Mouse (Mus musculus) MEL (cell line): ENCODE measurements around the gene Ngrn. TPM values are rescaled to one million over a fixed set of nuclear protein-coding genes. Genes with fewer than 3 reads are reported as not detected.
A peak's percentile ranks its signal among the peaks of the same experiment; 100 is the strongest.

Experiments
- DNase-seq: peaks from one replicate; pipeline ENCODE4 v3.0.0; 2011; ENCODE audit warnings: low read depth, low spot score
- H3K27ac ChIP-seq: 2 replicates; pipeline ENCODE4 v1.5.1; 2012; ENCODE audit warnings: low read depth, mild to moderate bottlenecking, control low read depth, low read length, moderate library complexity; ENCODE audit not compliant: control insufficient read depth
- H3K27me3 ChIP-seq, 2 experiments: fragments of 150-350 bp in 1 of 2; sonication (generic) in 1 of 2; 2 replicates each; pipeline ENCODE4 v1.6.1; 2012; ENCODE audit warnings: low read length in 2 of 2, mild to moderate bottlenecking in 2 of 2, improper control_type of control experiment in 1 of 2, moderate library complexity in 1 of 2; ENCODE audit not compliant: insufficient read depth in 2 of 2, control insufficient read depth in 1 of 2
- H3K36me3 ChIP-seq, 2 experiments: 2 replicates each; pipeline ENCODE4 v1.6.1; 2012 to 2014; ENCODE audit warnings: low read length in 2 of 2, improper control_type of control experiment in 1 of 2, inconsistent platforms in 1 of 2, mild to moderate bottlenecking in 1 of 2; ENCODE audit not compliant: insufficient read depth in 2 of 2, control insufficient read depth in 1 of 2
- H3K4me1 ChIP-seq, 2 experiments: fragments of 150-350 bp in 1 of 2; sonication (generic) in 1 of 2; 2 replicates each; pipeline ENCODE4 v1.6.1; 2012; ENCODE audit warnings: low read length in 2 of 2, improper control_type of control experiment in 1 of 2, mild to moderate bottlenecking in 1 of 2; ENCODE audit not compliant: insufficient read depth in 2 of 2, control insufficient read depth in 1 of 2
- H3K4me3 ChIP-seq, 2 experiments: fragments of 150-350 bp in 1 of 2; sonication (generic) in 1 of 2; 2 replicates each; pipeline ENCODE4 v1.5.1; 2012; ENCODE audit warnings: low read depth in 2 of 2, low read length in 2 of 2, mild to moderate bottlenecking in 2 of 2, moderate library complexity in 2 of 2, control low read depth in 1 of 2, improper control_type of control experiment in 1 of 2; ENCODE audit not compliant: control insufficient read depth in 1 of 2, insufficient read depth in 1 of 2
- H3K79me2 ChIP-seq: 2 replicates; pipeline ENCODE4 v1.6.1; 2012; ENCODE audit warnings: mild to moderate bottlenecking, low read length, moderate library complexity; ENCODE audit not compliant: control insufficient read depth, poor library complexity, insufficient read depth
- H3K9ac ChIP-seq: 2 replicates; pipeline ENCODE4 v1.6.1; 2012; ENCODE audit warnings: low read depth, mild to moderate bottlenecking, control low read depth, low read length, moderate library complexity; ENCODE audit not compliant: control insufficient read depth, poor library complexity, severe bottlenecking
- H3K9me3 ChIP-seq: fragments of 150-350 bp; sonication (generic); replicated peaks from 2 replicates; pipeline ENCODE4 v1.6.1; 2012; ENCODE audit warnings: mild to moderate bottlenecking, low read length, improper control_type of control experiment, moderate library complexity; ENCODE audit not compliant: insufficient read depth
- BHLHE40 ChIP-seq: IDR thresholded peaks from 2 replicates; pipeline ENCODE4 v1.6.1; 2012; ENCODE audit warnings: low read depth, mild to moderate bottlenecking, inconsistent platforms, low read length, improper control_type of control experiment, borderline replicate concordance
- CHD1 ChIP-seq: IDR thresholded peaks from 2 replicates; pipeline ENCODE4 v1.6.1; 2012; ENCODE audit warnings: low read depth, mild to moderate bottlenecking, inconsistent platforms, low read length, improper control_type of control experiment
- CHD2 ChIP-seq: IDR thresholded peaks from 2 replicates; pipeline ENCODE4 v1.6.1; 2011; ENCODE audit warnings: low read length, improper control_type of control experiment
- CTCF ChIP-seq, 3 experiments: IDR thresholded peaks in 2 of 3; conservative IDR thresholded peaks in 1 of 3; 2 replicates each; pipeline ENCODE4 v1.5.1; 2011 to 2012; ENCODE audit warnings: low read length in 3 of 3, low read depth in 2 of 3, mild to moderate bottlenecking in 2 of 3, improper control_type of control experiment in 1 of 3, inconsistent platforms in 1 of 3, mixed read lengths in 1 of 3, moderate library complexity in 1 of 3; ENCODE audit not compliant: control insufficient read depth in 1 of 3, insufficient read depth in 1 of 3, poor library complexity in 1 of 3, severe bottlenecking in 1 of 3
- E2F4 ChIP-seq: IDR thresholded peaks from 2 replicates; pipeline ENCODE4 v1.6.1; 2011; ENCODE audit warnings: low read depth, low read length, improper control_type of control experiment, borderline replicate concordance
- ELF1 ChIP-seq: IDR thresholded peaks from 2 replicates; pipeline ENCODE4 v1.6.1; 2014; ENCODE audit warnings: low read depth, mild to moderate bottlenecking, inconsistent platforms, low read length, improper control_type of control experiment, moderate library complexity
- EP300 ChIP-seq, 2 experiments: IDR thresholded peaks; 2 replicates each; pipeline ENCODE4 v1.6.1; 2011; ENCODE audit warnings: improper control_type of control experiment in 2 of 2, low read length in 2 of 2, low read depth in 1 of 2, mild to moderate bottlenecking in 1 of 2
- ETS1 ChIP-seq: IDR thresholded peaks from 2 replicates; pipeline ENCODE4 v1.6.1; 2012; ENCODE audit warnings: low read depth, mild to moderate bottlenecking, inconsistent platforms, low read length, improper control_type of control experiment, moderate library complexity
- GABPA ChIP-seq: IDR thresholded peaks from 2 replicates; pipeline ENCODE4 v1.6.1; 2012; ENCODE audit warnings: low read depth, mild to moderate bottlenecking, inconsistent platforms, low read length, improper control_type of control experiment, moderate library complexity
- GATA1 ChIP-seq: IDR thresholded peaks from 2 replicates; pipeline ENCODE4 v1.6.1; 2011; ENCODE audit warnings: low read depth, low read length, improper control_type of control experiment
- HCFC1 ChIP-seq: IDR thresholded peaks from 2 replicates; pipeline ENCODE4 v1.6.1; 2012; ENCODE audit warnings: low read depth, mild to moderate bottlenecking, inconsistent platforms, low read length, improper control_type of control experiment, moderate library complexity
- KAT2A ChIP-seq: conservative IDR thresholded peaks from 2 replicates; pipeline ENCODE4 v1.6.1; 2012; ENCODE audit warnings: low read depth, low read length, improper control_type of control experiment, inconsistent platforms
- MAX ChIP-seq: IDR thresholded peaks from 2 replicates; pipeline ENCODE4 v1.6.1; 2011; ENCODE audit warnings: low read length, improper control_type of control experiment
- MAZ ChIP-seq: IDR thresholded peaks from 2 replicates; pipeline ENCODE4 v1.6.1; 2012; ENCODE audit warnings: low read depth, mild to moderate bottlenecking, inconsistent platforms, low read length, improper control_type of control experiment
- MEF2A ChIP-seq: IDR thresholded peaks from 2 replicates; pipeline ENCODE4 v1.6.1; 2014; ENCODE audit warnings: low read depth, mild to moderate bottlenecking, inconsistent platforms, low read length, improper control_type of control experiment; ENCODE audit not compliant: poor library complexity, insufficient replicate concordance, severe bottlenecking; ENCODE audit errors: extremely low read depth
- MXI1 ChIP-seq: IDR thresholded peaks from 2 replicates; pipeline ENCODE4 v1.6.1; 2011; ENCODE audit warnings: mild to moderate bottlenecking, low read depth, low read length, improper control_type of control experiment
- MYB ChIP-seq: IDR thresholded peaks from 2 replicates; pipeline ENCODE4 v1.6.1; 2011; ENCODE audit warnings: mild to moderate bottlenecking, low read depth, low read length, improper control_type of control experiment
- MYC ChIP-seq: IDR thresholded peaks from 2 replicates; pipeline ENCODE4 v1.6.1; 2011; ENCODE audit warnings: low read depth, mild to moderate bottlenecking, low read length, improper control_type of control experiment, moderate library complexity
- NELFE ChIP-seq: IDR thresholded peaks from 2 replicates; pipeline ENCODE4 v1.6.1; 2011; ENCODE audit warnings: low read depth, low read length, improper control_type of control experiment
- NRF1 ChIP-seq: IDR thresholded peaks from 2 replicates; pipeline ENCODE4 v1.6.1; 2014; ENCODE audit warnings: low read depth, mild to moderate bottlenecking, inconsistent platforms, low read length, improper control_type of control experiment, moderate library complexity; ENCODE audit not compliant: poor library complexity, insufficient read depth, severe bottlenecking
- POLR2A ChIP-seq, 2 experiments: IDR thresholded peaks; 2 replicates each; pipeline ENCODE4 v1.6.1; 2011 to 2012; ENCODE audit warnings: low read length in 2 of 2, mild to moderate bottlenecking in 2 of 2, control low read depth in 1 of 2, improper control_type of control experiment in 1 of 2, low read depth in 1 of 2, moderate library complexity in 1 of 2; ENCODE audit not compliant: control insufficient read depth in 1 of 2, insufficient read depth in 1 of 2, poor library complexity in 1 of 2
- POLR2AphosphoS5 ChIP-seq: IDR thresholded peaks from 2 replicates; pipeline ENCODE4 v1.6.1; 2012; ENCODE audit warnings: low read depth, borderline replicate concordance, mild to moderate bottlenecking, inconsistent platforms, low read length, moderate library complexity, mixed read lengths
- RCOR1 ChIP-seq: IDR thresholded peaks from 2 replicates; pipeline ENCODE4 v1.6.1; 2012; ENCODE audit warnings: low read depth, mild to moderate bottlenecking, inconsistent platforms, low read length, improper control_type of control experiment
- SIN3A ChIP-seq: IDR thresholded peaks from 2 replicates; pipeline ENCODE4 v1.6.1; 2012; ENCODE audit warnings: low read length, improper control_type of control experiment, inconsistent platforms
- SMC3 ChIP-seq: IDR thresholded peaks from 2 replicates; pipeline ENCODE4 v1.6.1; 2011; ENCODE audit warnings: low read depth, low read length, improper control_type of control experiment
- TAL1 ChIP-seq: IDR thresholded peaks from 2 replicates; pipeline ENCODE4 v1.6.1; 2012; ENCODE audit warnings: mild to moderate bottlenecking, inconsistent platforms, low read length, moderate library complexity, mixed read lengths
- TBP ChIP-seq: IDR thresholded peaks from 2 replicates; pipeline ENCODE4 v1.8.0; 2011; ENCODE audit warnings: low read depth, low read length, improper control_type of control experiment
- TCF12 ChIP-seq: IDR thresholded peaks from 2 replicates; pipeline ENCODE4 v1.6.1; 2014; ENCODE audit warnings: low read depth, mild to moderate bottlenecking, inconsistent platforms, low read length, improper control_type of control experiment, moderate library complexity
- UBTF ChIP-seq: IDR thresholded peaks from 2 replicates; pipeline ENCODE4 v1.6.1; 2012; ENCODE audit warnings: low read depth, mild to moderate bottlenecking, inconsistent platforms, low read length, improper control_type of control experiment, moderate library complexity, borderline replicate concordance; ENCODE audit not compliant: insufficient read depth
- USF1 ChIP-seq: IDR thresholded peaks from 2 replicates; pipeline ENCODE4 v1.6.1; 2014; ENCODE audit warnings: low read depth, mild to moderate bottlenecking, inconsistent platforms, low read length, improper control_type of control experiment, moderate library complexity
- USF2 ChIP-seq, 2 experiments: IDR thresholded peaks; 2 replicates each; pipeline ENCODE4 v1.6.1; 2011 to 2012; ENCODE audit warnings: improper control_type of control experiment in 2 of 2, low read length in 2 of 2, borderline replicate concordance in 1 of 2, inconsistent platforms in 1 of 2, low read depth in 1 of 2, mild to moderate bottlenecking in 1 of 2; ENCODE audit not compliant: insufficient read depth in 1 of 2
- ZC3H11A ChIP-seq: IDR thresholded peaks from 2 replicates; pipeline ENCODE4 v1.6.1; 2012; ENCODE audit warnings: low read depth, mild to moderate bottlenecking, inconsistent platforms, low read length, improper control_type of control experiment
- ZMIZ1 ChIP-seq: IDR thresholded peaks from 2 replicates; pipeline ENCODE4 v1.6.1; 2012; ENCODE audit warnings: low read depth, mild to moderate bottlenecking, inconsistent platforms, low read length, improper control_type of control experiment, moderate library complexity
- ZNF384 ChIP-seq: IDR thresholded peaks from 2 replicates; pipeline ENCODE4 v1.6.1; 2012; ENCODE audit warnings: low read depth, mild to moderate bottlenecking, inconsistent platforms, low read length, improper control_type of control experiment
- polyA plus RNA-seq, 2 experiments: library from polyadenylated mRNA; stranded (reverse) in 1 of 2; unstranded in 1 of 2; fragments of >175 nt in 1 of 2; fragments of >200 nt in 1 of 2; gene quantifications; 2 replicates each; pipeline versions ENCODE4 v1.2.1 to v1.2.4; 2012; ENCODE audit warnings: low replicate concordance in 2 of 2, low read depth in 1 of 2; ENCODE audit not compliant: insufficient read length in 2 of 2, insufficient read depth in 1 of 2, missing spikeins in 1 of 2
- total RNA-seq: library from RNA; depleted of rRNA; stranded (reverse); fragments of 300-350 nt; gene quantifications from 2 replicates; pipeline ENCODE4 v1.2.3, GENCODE M21; 2012; rRNA removed

Ngrn gene
- total RNA-seq (42.8 and 48.0 TPM in 2 replicates), polyA plus RNA-seq (10 to 100 TPM in 1 of 2 experiments, not detected in 1; 37.2 TPM)

GRCm38 (mm10) chr7:80260625-80261371 lies at the start of gene Ngrn:
Gene Ngrn, plus strand, starts transcription at chr7:80261215.
- Histone ChIP-seq H3K27me3 (no peaks in the 10 kb centered on the region), H3K9ac (peak within 1 kb of the TSS; percentile 84), H3K79me2 (peaks cover 19% of the 10 kb centered on the region), H3K9me3 (no peaks in the 10 kb centered on the region), H3K4me1 (peaks cover 4 to 17% of the 10 kb centered on the region in 2 experiments), H3K4me3 (peak within 1 kb of the TSS; percentile 55 to 77), H3K36me3 (peaks cover 6 to 15% of the 10 kb centered on the region in 2 experiments), H3K27ac (peak within 1 kb of the TSS; percentile 58)
- DNase-seq = peak; percentile 90
- TF ChIP-seq CTCF (IDR thresholded peaks at IDR 0.05 in 2 of 3, conservative IDR thresholded peaks at IDR 0.05 in 1 of 3; ENCODE audit: control insufficient read depth in 1 of 3, insufficient read depth in 1 of 3, low read depth in 2 of 3, low read length in 3 of 3, poor library complexity in 1 of 3, severe bottlenecking in 1 of 3) = no peak
- TF ChIP-seq HCFC1 = peak; percentile 92
- peak; percentile 82; the same call in 1 of the 2 replicates for TF ChIP-seq MXI1
- TF ChIP-seq NELFE = peak; percentile 94
- no peak for TF ChIP-seq CHD1
- TF ChIP-seq CHD2 = no peak
- no peak for TF ChIP-seq E2F4
- TF ChIP-seq TCF12 = peak; percentile 56; the same call in 1 of the 2 replicates
- no peak for TF ChIP-seq MYB
- TF ChIP-seq USF1 = 0 out of 2 replicates have a peak, but pooled peaks have one; percentile 7
- peak; percentile 88 for TF ChIP-seq SIN3A
- no peak for TF ChIP-seq USF2 (IDR thresholded peaks at IDR 0.05; ENCODE audit: borderline replicate concordance in 1 of 2, insufficient read depth in 1 of 2, low read depth in 1 of 2, low read length in 2 of 2)
- no peak for TF ChIP-seq GATA1
- peak; percentile 41; the same call in 1 of the 2 replicates for TF ChIP-seq MYC
- TF ChIP-seq SMC3 = no peak
- no peak; the same call in 1 of the 2 replicates for TF ChIP-seq ZC3H11A
- no peak for TF ChIP-seq GABPA
- peak; percentile 79 for TF ChIP-seq TBP
- peak; percentile 79 for TF ChIP-seq KAT2A
- TF ChIP-seq TAL1 = no peak
- no peak for TF ChIP-seq POLR2AphosphoS5
- peak; percentile 96 for TF ChIP-seq ELF1
- TF ChIP-seq ZMIZ1 = peak; percentile 83; the same call in 1 of the 2 replicates
- TF ChIP-seq RCOR1 = peak; percentile 51; the same call in 1 of the 2 replicates
- TF ChIP-seq UBTF = no peak
- peak; percentile 55 to 87; a peak in 2 of 4 replicates for TF ChIP-seq POLR2A (IDR thresholded peaks at IDR 0.05; ENCODE audit: control insufficient read depth in 1 of 2, insufficient read depth in 1 of 2, low read depth in 1 of 2, low read length in 2 of 2, poor library complexity in 1 of 2)
- no peak for TF ChIP-seq BHLHE40
- 0 out of 4 replicates have a peak, but pooled peaks of 1 of the 2 experiments have one; percentile 41 for TF ChIP-seq EP300 (IDR thresholded peaks at IDR 0.05; ENCODE audit: low read depth in 1 of 2, low read length in 2 of 2)
- 0 out of 2 replicates have a peak, but pooled peaks have one; percentile 21 for TF ChIP-seq ETS1
- TF ChIP-seq MAX = peak; percentile 29
- TF ChIP-seq NRF1 = no peak
- peak; percentile 92; the same call in 1 of the 2 replicates for TF ChIP-seq MAZ
- no peak for TF ChIP-seq ZNF384
- TF ChIP-seq MEF2A = 0 out of 2 replicates have a peak, but pooled peaks have one; percentile 48
